Mouse (Mus musculus): ENCODE results near the gene Use1.
"Not testable (repeated sequence)": the region's sequence is repeated elsewhere in the genome, so short reads cannot be mapped to it uniquely, and the experiment has no call there.

Gene Use1

GRCm38 (mm10) chr8:71366771-71367528, at the start of gene Use1:
Gene Use1, plus strand, starts transcription at chr8:71366848.
- DNase-seq (ENCODE audit: low spot score), result peak; percentile 89

DNA sequence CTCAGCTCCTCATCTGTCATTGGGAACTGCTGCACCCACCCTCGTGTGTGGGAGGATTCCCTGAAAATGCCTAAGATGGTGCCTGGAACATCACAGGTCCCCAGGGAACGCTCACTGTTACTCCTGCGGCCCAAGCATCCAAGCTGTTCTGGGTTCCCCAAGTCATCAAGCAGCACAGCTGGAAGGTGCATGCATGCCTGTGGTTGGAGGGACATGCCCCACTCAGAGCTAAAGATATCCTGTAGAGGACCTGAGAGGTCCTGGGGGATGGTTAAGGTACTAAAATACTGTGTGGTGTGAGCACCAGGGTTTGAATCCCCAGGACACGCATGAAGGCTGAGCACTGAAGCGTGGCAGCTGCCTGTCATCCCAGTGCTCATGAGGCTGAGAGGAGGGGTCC, 48.0 kb upstream of the Use1 start:
- not testable (repeated sequence) for DNase-seq (ENCODE audit: low spot score)

GRCm38 (mm10) chr8:71319760-71320159, 46.9 kb upstream of the Use1 start:
- not testable (repeated sequence) for DNase-seq (ENCODE audit: low spot score)

- DNase-seq (ENCODE audit: low spot score), result no peak
These were observed 43.7 kb upstream of the Use1 start for GRCm38 (mm10) chr8:71322939-71323338.

- peak; percentile 8 for DNase-seq (ENCODE audit: low spot score)
These were observed 41.8 kb upstream of the Use1 start for GRCm38 (mm10) chr8:71324848-71325247.

DNA sequence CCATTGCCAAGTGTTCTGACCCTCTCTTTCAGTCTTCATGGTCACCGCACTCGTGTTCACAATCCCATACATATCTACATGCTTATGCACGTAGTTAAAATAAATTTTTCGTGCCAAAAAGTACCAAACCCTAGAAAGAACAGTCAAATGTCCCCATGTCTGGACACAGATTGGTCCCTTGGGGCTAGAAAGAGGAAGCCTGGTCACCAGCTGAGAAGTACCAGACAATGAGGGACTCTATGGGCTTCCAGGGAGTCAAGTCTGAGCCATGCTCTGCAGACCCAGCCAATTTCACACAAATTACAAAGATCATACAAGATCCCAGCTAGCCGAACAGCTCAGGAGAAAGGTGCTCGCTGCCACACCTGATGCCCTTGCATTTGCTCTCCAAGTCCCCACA, 28.8 kb upstream of the Use1 start:
- not testable (repeated sequence) for DNase-seq (ENCODE audit: low spot score)

- peak; percentile 71 for DNase-seq (ENCODE audit: low spot score)
These were observed 26.0 kb upstream of the Use1 start for GRCm38 (mm10) chr8:71340625-71341024.

- no peak for DNase-seq (ENCODE audit: low spot score)
These were observed 20.1 kb upstream of the Use1 start for GRCm38 (mm10) chr8:71346581-71346980.

- DNase-seq (ENCODE audit: low spot score), result no peak
These were observed 15.5 kb upstream of the Use1 start for GRCm38 (mm10) chr8:71351117-71351516.

DNA sequence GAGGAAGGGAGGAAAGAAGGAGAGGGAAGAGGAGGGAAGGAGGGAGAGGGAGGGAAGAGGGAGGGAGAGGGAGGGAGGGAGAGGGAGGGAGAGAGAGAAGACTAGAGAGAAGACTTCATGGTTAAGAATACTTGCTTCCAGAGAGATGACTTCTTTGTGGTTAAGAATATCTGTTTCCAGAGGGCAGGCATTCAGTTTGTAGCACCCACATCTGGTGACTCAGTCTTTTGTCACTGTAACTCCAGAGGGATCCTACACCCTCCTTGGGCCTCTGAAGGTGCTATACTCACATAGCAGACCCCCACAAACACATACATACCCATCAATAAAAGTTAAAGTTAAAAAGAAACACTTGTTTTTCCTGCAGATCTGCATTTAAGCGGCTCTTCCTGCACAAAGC, 15.1 kb upstream of the Use1 start:
- no peak for DNase-seq (ENCODE audit: low spot score)

- no peak for DNase-seq (ENCODE audit: low spot score)
These were observed 8.6 kb upstream of the Use1 start for GRCm38 (mm10) chr8:71358026-71358425.

- DNase-seq (ENCODE audit: low spot score), result no peak
These were observed 1.0 kb downstream of the Use1 start for GRCm38 (mm10) chr8:71367529-71368176.

DNA sequence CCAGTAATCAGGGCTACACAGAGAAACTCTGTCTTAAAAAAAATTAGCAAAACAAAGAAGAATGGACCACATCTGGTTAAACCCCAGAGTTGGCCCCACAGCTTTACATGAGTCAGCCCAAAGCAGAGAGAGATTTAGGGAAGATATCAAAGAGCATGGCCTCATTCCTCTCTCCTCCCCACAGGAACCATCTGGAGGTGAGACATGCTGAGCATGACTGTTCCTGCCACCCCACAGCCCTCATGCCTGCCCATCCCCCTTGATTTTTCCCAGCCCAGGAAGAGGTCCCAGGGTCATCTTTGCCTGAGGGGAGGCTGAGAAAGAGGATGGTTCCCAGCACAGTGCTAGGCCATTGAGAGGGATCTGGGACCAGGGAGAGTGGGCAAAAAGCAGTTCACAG, 1.7 kb downstream of the Use1 start:
- no peak for DNase-seq (ENCODE audit: low spot score)

- no peak for DNase-seq (ENCODE audit: low spot score)
These were observed 2.5 kb downstream of the Use1 start for GRCm38 (mm10) chr8:71369040-71369718.

DNA sequence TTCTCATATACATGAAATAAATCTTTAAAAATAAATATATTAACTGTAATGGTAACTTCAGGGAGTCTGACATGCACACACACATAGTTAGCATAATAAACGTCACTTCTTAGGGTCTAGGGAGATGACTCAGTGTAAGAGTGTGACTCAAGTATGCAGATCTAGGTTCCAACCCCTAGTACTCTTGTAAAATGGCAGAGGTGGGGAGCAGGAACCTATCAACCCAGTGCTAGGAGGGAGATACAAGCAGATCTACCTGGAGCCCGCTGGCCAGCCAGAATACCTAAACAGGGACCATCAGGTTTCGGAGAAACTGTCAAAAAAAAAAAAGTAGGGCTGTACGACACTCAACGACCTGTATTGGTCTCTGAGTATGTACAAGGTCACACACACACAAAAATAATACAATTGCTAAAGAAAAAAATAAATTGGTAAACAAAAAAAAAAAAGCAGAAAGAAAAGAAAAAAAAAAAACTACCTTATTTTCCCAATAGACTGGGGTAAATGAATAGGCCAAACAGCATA, 4.1 kb downstream of the Use1 start:
- DNase-seq (ENCODE audit: low spot score), result no peak

DNA sequence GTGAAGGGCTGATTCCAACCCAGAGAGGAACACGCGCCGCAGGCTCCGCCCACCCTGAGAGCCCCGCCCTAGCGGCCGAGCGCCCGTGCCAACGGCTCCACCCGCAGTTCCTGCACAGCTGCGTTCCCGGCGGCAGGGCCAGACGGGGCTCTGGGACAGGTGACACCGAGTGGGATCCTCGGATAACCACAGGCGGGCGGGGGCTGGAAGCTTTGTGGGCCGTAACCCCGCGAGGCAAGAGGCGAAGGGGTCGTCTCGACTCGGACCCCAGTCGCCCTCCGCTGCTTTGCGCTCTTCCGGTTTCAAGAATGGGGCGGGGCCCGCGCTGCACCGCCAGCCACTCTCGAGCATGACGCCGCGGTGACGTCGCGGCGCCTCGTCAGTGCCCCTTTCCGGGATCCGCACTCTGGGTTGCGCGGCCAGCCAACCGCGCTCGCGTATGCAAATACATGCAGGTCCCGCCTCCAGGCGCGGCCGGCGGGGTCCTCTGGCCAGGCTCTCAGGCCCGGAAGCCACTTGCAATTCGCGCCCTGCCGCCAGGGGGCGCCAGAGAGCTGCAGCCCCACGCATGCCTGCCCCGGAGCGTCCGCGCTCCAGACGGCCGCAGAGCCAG, 4.7 kb downstream of the Use1 start, which contains the start of gene Ocel1:
Gene Ocel1, plus strand, starts transcription at position 63 of the 613 bp plus-strand sequence.
- peak; percentile 97 for DNase-seq (ENCODE audit: low spot score)

DNA sequence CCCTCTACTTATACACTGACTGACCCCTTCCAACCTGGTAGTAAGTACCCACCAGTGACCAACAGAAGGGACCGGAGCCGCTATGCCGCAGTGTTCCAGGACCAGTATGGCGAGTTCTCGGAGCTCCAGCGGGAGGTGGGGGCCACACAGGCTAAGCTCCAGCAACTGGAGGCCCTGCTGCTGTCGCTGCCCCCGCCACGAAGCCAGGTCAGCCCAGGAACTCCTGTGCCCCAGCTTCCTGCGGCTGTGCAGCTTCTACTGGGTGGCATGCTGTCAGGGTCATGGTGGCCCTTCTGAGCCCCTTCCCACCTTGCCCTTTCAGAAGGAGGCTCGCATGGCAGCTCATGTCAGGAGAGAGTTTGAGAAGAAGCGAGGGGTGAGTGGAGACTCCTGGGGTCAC, 5.8 kb downstream of the Use1 start:
- DNase-seq (ENCODE audit: low spot score), result no peak

DNA sequence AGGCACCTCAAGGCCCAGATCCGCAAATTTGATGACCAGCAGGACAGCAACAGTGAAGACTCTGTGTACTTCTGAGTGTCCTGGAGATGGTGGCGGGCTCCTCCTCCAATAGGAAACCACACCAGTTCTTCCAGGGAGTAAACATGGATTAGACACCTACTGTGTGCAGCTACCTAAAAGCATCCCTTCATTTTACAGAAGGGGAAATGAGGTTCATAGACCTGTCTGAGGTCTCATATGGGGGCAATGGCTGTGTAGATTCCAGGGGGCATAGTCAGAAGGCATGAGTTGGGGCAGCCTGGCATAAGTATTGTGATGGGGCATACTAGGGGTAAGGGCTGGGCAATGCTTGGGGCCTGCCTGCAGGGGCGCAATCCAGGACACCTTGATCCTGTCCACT, 6.4 kb downstream of the Use1 start:
- DNase-seq (ENCODE audit: low spot score), result no peak

DNA sequence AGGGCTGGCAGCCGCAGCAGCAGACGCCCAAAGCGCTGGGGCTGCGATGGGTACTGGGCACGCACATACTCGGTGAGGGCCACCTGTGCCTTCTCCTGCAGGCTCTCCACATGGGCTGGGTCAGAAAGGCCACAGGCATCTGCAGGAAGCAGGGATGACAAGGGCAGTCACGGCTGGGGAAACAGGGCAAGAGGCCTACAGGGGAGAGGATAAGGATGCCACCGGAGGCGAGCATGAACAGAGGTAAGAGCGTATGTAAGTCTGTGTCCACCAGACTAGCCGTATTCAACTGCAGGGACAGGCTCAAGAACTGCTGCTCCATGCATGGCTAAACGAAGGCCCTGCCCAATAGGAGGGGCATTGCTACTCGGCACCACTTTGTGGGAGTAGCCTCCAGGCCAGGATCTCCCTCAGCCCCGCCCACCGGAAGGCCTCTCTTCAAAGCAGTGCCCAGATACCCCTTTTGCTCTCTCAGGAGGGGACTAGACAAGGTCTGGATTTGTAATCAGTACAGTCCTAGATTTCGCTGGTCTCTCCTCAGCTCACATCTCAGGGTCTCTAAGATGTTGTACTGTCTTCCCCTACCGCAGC, 8.1 kb downstream of the Use1 start:
- no peak for DNase-seq (ENCODE audit: low spot score)

DNA sequence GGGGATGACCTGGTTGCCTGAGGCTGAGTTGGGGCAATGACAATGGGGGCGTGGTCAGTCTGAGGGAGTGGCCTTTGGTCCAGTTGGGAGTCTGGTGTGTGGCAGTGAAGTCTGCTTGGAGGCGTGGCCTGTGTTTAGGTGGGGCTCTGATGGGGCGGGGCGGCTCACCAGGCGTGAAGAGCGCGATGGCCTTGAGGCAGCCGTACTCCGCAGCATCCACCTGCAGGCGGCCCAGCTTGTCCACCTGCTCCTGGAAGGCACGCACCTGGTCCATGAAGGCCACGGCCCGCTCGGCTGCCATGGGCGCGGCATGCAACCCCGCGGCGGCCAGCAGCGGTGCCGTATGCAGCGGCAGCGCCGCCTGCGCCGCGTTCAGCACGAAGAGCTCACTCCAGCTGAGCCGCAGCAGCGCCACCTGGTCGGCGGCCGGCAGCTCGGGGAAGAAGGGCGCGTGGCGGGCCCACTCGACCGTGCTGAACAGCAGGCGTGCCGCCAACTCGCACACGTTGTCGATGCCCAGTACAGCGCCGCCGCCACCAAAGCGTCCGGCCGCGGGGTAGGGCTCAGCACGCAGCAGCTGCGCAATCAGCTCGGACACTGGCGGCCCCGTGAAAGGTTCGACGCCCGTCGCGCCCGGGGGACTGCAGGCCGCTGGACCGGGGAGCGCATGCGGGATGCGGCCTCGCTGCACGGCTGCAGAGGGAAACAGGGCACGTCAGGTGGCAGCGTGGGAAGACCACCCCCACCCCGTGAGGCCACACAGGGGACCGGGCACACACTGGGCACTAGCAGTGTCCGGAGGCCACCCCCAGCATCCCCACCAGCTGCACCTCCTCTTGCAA, 9.2 kb downstream of the Use1 start:
- peak; percentile 75 for DNase-seq (ENCODE audit: low spot score)

DNA sequence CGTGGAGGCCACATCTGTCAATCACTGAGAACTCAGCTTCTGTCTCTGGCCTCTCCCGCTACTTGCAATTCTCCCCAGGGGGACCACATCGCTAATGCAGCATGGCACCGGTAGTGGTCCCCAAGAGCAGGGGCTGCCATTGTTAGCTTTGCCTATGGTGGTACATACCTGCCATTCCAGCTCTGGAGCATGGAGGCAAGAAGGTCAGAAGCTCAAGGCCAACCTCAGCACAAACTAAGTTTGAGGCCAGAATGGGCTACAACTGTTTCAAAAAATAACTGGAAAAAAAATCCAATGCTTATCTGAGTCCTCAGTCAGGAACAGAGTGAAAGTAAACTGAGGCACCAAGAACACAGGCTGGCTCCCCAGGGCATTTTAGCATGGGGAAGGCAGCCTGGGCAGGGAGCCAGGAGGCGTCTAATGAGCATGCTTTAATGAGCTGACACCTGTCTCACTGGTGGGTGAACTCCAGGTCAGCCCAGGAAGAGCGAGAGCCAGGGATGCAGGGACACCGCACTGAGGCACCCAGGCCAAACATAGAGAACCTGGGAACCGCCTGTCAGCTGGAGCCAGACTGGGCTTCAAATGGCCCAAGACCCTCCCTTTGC, 9.9 kb downstream of the Use1 start:
- DNase-seq (ENCODE audit: low spot score), result peak; percentile 37
